Mouse (Mus musculus): ENCODE results near the gene Mns1. TPM values are rescaled to one million over a fixed set of nuclear protein-coding genes. Genes with fewer than 3 reads are reported as not detected.

Mns1 gene
- 20.7 and 32.2 TPM in 2 replicates for polyA plus RNA-seq (2012)

- TF ChIP-seq GATA1 (IDR thresholded peaks at IDR 0.05; ENCODE audit: low read length) = no peak
Measured at GRCm38 (mm10) chr9:72437822-72438701, at the start of gene Mns1. Gene Mns1, plus strand, starts transcription at chr9:72438011.

- no peak for TF ChIP-seq GATA1 (IDR thresholded peaks at IDR 0.05; ENCODE audit: low read length)
Measured at GRCm38 (mm10) chr9:72388934-72389333, 48.9 kb upstream of the Mns1 start.

GRCm38 (mm10) chr9:72389431-72390002 lies 48.3 kb upstream of the Mns1 start:
- TF ChIP-seq GATA1 (IDR thresholded peaks at IDR 0.05; ENCODE audit: low read length) = no peak

DNA sequence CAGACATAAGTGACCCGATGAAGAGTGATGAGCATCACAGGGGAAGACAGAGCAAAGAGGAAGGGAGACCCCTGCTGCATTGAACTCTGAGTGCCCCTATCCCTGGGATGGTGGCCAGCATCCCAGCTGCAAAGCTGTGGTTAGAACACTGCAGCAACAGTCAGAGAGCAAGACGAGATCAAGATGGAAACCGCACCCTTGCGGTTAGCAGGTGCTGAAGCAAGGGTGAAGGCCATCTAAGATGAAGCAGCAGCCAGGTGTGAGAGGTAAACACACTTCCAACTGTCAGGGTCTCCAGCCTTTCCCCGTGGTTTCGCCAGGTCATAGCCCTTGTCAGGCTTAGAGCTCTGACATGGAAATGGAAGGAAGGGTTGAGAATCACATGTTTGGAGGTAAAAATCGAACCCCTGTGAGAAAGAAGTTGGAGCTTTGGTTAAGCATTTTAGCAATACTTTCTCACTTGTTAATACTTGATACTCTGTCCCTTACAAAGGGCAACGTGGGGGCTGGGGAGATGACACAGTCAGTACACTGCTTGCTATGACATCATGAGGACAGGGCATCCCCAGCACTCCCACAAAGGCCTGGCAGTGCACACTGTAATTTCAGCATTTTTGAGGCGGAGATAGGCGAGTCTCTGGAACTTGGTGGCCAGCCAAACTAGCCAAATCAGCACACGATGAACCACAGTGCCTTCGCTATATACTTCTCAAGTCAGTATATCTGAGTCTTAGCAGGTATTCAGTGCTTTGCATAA lies 47.3 kb upstream of the Mns1 start:
- no peak for TF ChIP-seq GATA1 (IDR thresholded peaks at IDR 0.05; ENCODE audit: low read length)

DNA sequence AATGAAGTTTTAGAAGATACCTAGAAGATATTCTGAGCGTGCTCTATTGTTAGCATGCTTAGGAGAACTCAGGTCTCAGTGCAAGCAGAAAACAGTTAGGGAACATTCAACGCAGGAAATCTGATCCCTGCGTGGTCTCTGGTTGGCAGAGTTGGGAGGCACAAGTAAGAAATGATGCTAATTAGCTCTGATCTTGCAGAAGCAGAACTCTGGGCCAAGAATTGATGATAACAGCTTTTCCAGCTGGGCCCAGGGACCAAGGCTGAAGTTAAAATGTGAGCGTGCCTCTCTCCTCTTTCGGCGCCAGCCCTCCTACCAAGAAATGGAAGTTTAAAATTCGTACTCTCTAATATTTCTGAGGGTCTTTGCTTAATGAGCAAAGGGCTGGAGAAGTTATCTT lies 45.1 kb upstream of the Mns1 start:
- TF ChIP-seq GATA1 (IDR thresholded peaks at IDR 0.05; ENCODE audit: low read length) = no peak

- no peak for TF ChIP-seq GATA1 (IDR thresholded peaks at IDR 0.05; ENCODE audit: low read length)
Measured at GRCm38 (mm10) chr9:72393238-72393637, 44.6 kb upstream of the Mns1 start.

GRCm38 (mm10) chr9:72393869-72394341 lies 43.9 kb upstream of the Mns1 start:
- no peak for TF ChIP-seq GATA1 (IDR thresholded peaks at IDR 0.05; ENCODE audit: low read length)

GRCm38 (mm10) chr9:72400121-72400520 lies 37.7 kb upstream of the Mns1 start:
- TF ChIP-seq GATA1 (IDR thresholded peaks at IDR 0.05; ENCODE audit: low read length) = no peak

DNA sequence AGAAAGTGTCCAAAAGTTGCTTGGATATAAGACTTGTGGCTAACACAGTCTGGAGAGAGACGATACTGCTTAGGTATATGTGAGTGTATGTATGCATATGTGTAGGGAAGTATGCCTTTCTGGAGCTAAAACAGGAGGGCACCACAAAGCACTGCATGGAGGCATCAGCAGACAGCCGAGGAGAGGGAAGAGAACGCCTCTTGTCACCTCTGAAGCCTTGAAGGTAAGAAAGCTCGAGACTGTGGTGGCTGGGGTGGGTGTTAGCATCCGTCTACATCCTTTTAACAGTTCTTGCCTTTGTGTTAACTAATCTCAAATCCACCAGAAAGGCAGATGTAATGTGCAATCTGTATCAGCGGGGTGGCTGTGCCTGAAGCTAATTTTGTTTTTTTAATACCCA lies 34.4 kb upstream of the Mns1 start:
- TF ChIP-seq GATA1 (IDR thresholded peaks at IDR 0.05; ENCODE audit: low read length) = no peak

GRCm38 (mm10) chr9:72404446-72404845 lies 33.4 kb upstream of the Mns1 start:
- TF ChIP-seq GATA1 (IDR thresholded peaks at IDR 0.05; ENCODE audit: low read length) = no peak

GRCm38 (mm10) chr9:72404934-72405333 lies 32.9 kb upstream of the Mns1 start:
- TF ChIP-seq GATA1 (IDR thresholded peaks at IDR 0.05; ENCODE audit: low read length) = no peak

DNA sequence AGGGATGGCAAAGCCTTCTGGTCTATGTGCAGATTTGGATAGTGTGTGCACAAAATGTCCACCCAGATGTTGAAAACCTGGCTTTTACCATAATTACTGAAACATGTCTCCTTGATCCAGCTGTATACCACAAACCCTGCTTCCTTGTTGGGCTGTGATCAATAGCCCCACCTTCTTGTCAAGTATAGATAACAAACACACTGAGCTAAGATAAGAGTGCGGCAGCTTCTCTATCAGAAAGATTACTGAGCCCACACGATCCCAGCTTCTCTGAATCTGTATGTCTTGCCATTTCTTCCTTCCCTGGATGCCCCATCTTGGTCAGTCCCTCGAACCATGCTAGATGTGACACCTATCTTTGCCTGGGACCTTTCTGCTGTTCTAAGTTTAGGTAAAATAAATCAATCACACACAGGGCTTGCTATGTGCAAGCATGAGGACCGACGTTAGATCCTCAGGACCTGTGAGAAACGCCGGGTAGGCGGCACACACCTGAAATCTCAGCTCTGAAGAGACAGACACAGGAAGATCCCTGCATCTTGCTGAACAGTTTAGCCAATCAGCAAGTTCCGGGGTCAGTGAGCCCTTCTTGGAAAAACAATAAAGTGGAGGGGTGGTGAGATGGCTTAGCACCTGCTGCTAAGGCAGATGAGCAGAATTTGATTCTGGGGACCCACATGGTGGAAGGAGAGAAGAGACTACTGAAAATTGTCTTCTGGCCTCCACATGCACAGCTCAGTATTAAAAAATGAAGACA lies 31.8 kb upstream of the Mns1 start:
- peak; percentile 75 for TF ChIP-seq GATA1 (IDR thresholded peaks at IDR 0.05; ENCODE audit: low read length)

DNA sequence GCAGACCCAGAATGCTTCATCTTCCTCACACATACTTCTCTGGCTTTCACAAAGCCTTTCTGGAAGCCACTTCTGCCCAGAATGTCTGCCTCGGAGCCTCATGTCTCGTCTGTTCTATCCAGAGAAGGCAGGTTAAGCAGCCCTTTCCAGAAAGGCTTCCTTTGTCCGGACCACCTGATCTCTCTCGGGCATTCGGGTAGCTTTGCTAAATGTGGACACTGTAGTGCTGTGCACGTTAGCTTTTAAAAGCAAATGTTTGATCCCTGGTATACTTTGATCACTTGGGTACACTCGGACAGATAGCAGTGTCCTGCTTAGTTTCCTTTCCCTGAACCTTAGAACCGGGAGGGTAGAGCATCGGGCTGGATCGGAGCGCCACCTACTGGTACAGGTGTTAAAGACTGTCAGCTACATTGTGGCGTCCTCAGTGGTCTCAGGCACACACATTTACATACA lies 29.7 kb upstream of the Mns1 start:
- no peak for TF ChIP-seq GATA1 (IDR thresholded peaks at IDR 0.05; ENCODE audit: low read length)

DNA sequence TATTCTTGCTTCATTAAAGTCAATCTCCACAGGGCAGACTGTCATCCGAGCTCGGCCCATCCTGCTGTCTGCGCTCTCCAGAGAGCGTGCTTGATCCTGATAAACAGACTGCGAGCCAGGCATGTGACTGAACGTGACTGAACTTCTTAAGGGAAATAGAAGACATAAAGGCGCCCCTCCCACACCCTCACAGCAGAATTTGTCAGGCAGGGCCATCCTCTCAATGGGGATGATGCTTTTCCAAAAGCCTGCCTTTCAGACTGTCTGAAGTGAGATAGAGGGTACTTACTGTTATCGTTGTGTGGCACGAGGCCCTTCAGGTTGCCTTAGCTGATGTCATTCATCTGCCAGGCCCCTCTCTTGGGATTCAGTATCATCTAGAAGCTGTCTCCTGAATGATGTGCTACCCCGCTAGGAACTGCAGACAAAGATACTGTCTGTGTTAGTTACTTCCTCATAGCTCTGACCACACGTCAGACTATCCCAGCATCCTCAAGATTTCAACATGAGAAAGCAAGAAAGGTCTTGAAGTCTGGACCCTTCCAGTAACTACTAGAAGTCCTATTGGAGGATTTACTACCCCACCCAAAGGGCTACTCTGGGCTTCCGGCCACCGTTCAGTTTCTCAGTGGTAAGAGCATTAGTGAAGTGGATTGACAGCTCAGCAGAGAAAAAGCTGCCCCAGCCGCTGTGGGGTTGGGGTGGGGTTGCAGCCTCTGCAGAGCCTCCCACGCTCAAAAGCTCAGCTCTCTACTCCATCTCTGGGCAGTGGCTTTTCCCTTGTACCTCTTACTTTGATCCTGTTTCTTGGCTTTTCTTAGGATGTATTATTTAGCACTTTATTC lies 28.2 kb upstream of the Mns1 start:
- TF ChIP-seq GATA1 (IDR thresholded peaks at IDR 0.05; ENCODE audit: low read length) = no peak

Data from G1E-ER4 (cell line).